Mouse (Mus musculus): ENCODE data around the gene Tmsb10.

The Tmsb10 gene

DNA sequence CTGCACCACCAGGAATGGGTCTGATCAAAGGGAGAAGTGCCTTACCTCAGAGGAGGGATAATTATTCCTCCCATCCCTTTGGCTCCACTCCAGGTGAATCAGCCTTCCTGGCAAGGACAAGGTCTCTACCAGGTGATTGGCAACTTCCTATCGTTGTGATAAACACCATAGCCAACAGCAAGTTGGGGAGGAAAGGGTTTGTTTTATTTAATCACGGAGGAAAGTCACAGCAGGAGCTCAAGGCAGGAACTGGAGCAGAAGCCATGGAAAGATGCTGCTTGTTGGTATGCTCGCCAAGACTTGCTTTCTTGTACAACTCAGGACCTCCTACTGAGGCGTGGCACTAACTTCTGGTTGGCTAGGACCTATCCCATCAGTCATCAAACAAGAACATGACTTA, 47.3 kb downstream of the Tmsb10 start:
- no peak for DNase-seq (ENCODE audit: low read depth, low spot score)

Data from WW6 (cell line).